Mouse (Mus musculus) forebrain, embryonic 11.5 days (tissue): ENCODE data around the gene Amigo1. TPM values are rescaled to one million over a fixed set of nuclear protein-coding genes. Genes with fewer than 3 reads are reported as not detected.
A peak's percentile ranks its signal among the peaks of the same experiment; 100 is the strongest.

ENCODE experiments used
- ATAC-seq: fragments of 200-750 bp; cut with Nextera tagmentation; replicated peaks from 2 replicates; pipeline ENCODE4 v1.8.0; 2017; ENCODE audit warnings: moderate TSS enrichment; ENCODE audit not compliant: low FRiP score
- DNase-seq: peaks from one replicate; pipeline ENCODE4 v3.0.0-alpha.2; 2017; ENCODE audit warnings: low spot score
- H3K27ac ChIP-seq: fragments of 300-500 bp; sonication (generic); 2 replicates; pipeline ENCODE4 v1.5.1; 2014; ENCODE audit warnings: low read depth, low read length
- H3K27me3 ChIP-seq: fragments of 300-500 bp; sonication (generic); 2 replicates; pipeline ENCODE4 v1.6.1; 2014; ENCODE audit warnings: mild to moderate bottlenecking, low read length, mixed read lengths; ENCODE audit not compliant: control insufficient read depth, insufficient read depth
- H3K36me3 ChIP-seq: fragments of 300-500 bp; sonication (generic); 2 replicates; pipeline ENCODE4 v1.6.1; 2014; ENCODE audit warnings: mild to moderate bottlenecking, low read length, moderate library complexity, mixed read lengths; ENCODE audit not compliant: control insufficient read depth, insufficient read depth
- H3K4me1 ChIP-seq: fragments of 300-500 bp; sonication (generic); replicated peaks from 2 replicates; pipeline ENCODE4 v1.6.1; 2014; ENCODE audit warnings: low read length, mixed read lengths; ENCODE audit not compliant: control insufficient read depth, insufficient read depth
- H3K4me2 ChIP-seq: fragments of 300-500 bp; sonication (generic); 2 replicates; pipeline ENCODE4 v1.6.1; 2014; ENCODE audit warnings: low read depth, mild to moderate bottlenecking, low read length, moderate library complexity, mixed read lengths; ENCODE audit not compliant: severe bottlenecking
- H3K4me3 ChIP-seq: fragments of 300-500 bp; sonication (generic); 2 replicates; pipeline ENCODE4 v1.5.1; 2014; ENCODE audit warnings: low read depth, low read length
- H3K9ac ChIP-seq: fragments of 300-500 bp; sonication (generic); 2 replicates; pipeline ENCODE4 v1.6.1; 2014; ENCODE audit warnings: low read length
- H3K9me3 ChIP-seq: fragments of 300-500 bp; sonication (generic); 2 replicates; pipeline ENCODE4 v1.6.1; 2016; ENCODE audit warnings: low read length, mixed read lengths; ENCODE audit not compliant: control insufficient read depth
- WGBS: fragments of 180-500 bp; shearing (Covaris S2); extraction: QIAGEN DNeasy Blood & Tissue Kit; methylation state at CpG from one replicate; pipeline ENCODE4 v1.1.7; 2014; 5-methylcytosine and 5-hydroxymethylcytosine counted together
- polyA plus RNA-seq: library from polyadenylated mRNA; unstranded; fragments of >200 nt; fragmentation: Nextera tagmentation; extraction: Ambion mirVana; gene quantifications from 2 replicates; pipeline ENCODE4 v1.2.1, GENCODE M21; 2014

Amigo1 gene
- polyA plus RNA-seq, 1 experiment from 2014 or later: 5.2 TPM

DNA sequence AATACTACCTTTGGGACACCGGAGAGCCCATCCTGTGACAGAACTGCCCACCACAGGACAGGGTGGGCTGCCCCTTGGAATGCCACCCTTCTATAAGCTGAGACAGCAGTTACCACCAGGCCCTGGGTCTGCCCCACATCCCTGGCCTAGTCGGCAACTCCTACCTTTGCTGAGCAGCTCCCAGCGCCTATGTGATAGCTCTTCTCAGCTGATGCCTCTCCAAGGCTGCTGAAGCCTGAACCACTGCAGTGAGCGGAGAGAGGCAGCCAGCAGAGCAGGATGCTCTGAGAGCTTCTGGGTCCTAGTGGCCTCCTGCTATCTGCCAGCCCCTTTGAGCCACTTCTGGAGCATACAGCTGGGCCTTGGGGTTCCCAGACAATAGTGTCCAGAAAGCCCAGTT, 31.5 kb upstream of the Amigo1 start, which contains the start of gene Gpr61:
Gpr61 (minus strand) TSS at position 227 of the 400 bp plus-strand sequence.
- no peak within 1 kb of the TSS for H3K27ac ChIP-seq
- H3K36me3 ChIP-seq: no peaks in the 10 kb centered on the region
- H3K9me3 ChIP-seq: no peaks in the 10 kb centered on the region
- no peaks in the 10 kb centered on the region for H3K27me3 ChIP-seq
- no peak within 1 kb of the TSS for H3K9ac ChIP-seq
- no peak within 1 kb of the TSS for H3K4me3 ChIP-seq
- H3K4me2 ChIP-seq: no peak within 1 kb of the TSS
- 54% methylated on average over 4 of the region's 4 CpGs for WGBS
- no peaks in the 10 kb centered on the region for H3K4me1 ChIP-seq
- no peak for ATAC-seq
- DNase-seq: no peak

DNA sequence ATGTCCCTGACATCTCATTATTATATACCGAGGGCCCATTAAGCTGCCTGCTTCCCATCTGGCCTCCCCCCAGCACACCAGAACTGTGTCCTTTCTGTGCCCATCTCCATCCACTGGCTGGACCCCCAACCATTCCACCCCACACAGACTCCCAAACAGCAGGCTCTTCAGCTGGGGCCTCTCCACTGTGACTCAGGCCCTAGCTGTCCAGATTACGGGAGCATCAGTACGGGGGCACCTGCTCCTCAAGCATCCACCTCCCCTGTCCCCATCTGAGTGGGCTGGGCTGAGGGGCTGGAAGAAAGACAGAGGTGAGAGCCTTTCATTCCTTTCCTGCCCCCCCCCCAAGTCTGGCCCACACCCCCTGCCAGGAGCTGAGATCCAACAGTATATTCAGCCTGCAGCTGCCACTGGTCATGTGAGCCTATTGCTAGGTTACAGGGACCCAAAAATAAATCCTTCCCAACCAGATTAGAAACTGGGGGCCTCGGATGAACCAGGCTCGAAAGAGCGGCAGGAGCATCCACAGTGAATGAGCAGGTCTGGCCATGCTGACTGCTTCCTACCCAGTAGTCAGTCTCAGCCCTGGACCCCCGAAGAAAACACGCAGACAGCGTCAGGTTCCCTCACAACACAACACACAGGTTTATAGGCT, 27.6 kb upstream of the Amigo1 start:
- Histone ChIP-seq H3K4me3 (no peak overlapping the region), H3K27ac (no peak overlapping the region), H3K36me3 (no peaks in the 10 kb centered on the region), H3K9me3 (no peaks in the 10 kb centered on the region), H3K27me3 (no peaks in the 10 kb centered on the region), H3K4me1 (no peaks in the 10 kb centered on the region), H3K9ac (no peak overlapping the region; the same call in 1 of the 2 replicates), H3K4me2 (no peak overlapping the region)
- ATAC-seq: peak; percentile 46
- WGBS: 52% methylated on average over 9 of the region's 9 CpGs
- DNase-seq: no peak

DNA sequence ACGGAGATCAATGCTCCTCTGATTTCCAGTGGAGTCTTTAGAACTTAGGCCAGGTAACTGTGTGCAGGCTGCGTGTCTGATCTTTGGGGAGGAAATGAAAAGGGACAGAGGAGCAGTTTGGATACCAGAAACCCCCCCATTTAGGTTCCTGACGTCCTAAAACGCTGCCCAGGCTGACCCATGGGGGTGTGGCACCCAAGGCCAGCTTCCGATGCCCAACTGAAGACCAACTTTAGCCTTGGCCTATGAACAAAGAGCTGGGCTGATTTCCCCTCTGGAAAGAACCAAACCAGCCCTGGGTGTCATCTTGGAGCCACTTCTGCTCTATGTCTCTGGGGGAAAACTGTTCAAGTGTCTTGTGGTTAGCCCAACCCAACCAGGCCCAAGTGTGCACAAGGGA, 22.0 kb upstream of the Amigo1 start:
- DNase-seq (no peak), ATAC-seq (no peak)
- no peaks in the 10 kb centered on the region for H3K36me3 ChIP-seq
- no peaks in the 10 kb centered on the region for H3K9me3 ChIP-seq
- H3K27me3 ChIP-seq: 0 out of 2 replicates have a peak, but pooled peaks cover 2% of the 10 kb centered on the region
- WGBS: 64% methylated on average over 5 of the region's 5 CpGs
- H3K9ac ChIP-seq: no peak overlapping the region
- H3K4me1 ChIP-seq: peaks cover 27% of the 10 kb centered on the region
- H3K27ac ChIP-seq: no peak overlapping the region
- H3K4me2 ChIP-seq: no peak overlapping the region
- H3K4me3 ChIP-seq: no peak overlapping the region

DNA sequence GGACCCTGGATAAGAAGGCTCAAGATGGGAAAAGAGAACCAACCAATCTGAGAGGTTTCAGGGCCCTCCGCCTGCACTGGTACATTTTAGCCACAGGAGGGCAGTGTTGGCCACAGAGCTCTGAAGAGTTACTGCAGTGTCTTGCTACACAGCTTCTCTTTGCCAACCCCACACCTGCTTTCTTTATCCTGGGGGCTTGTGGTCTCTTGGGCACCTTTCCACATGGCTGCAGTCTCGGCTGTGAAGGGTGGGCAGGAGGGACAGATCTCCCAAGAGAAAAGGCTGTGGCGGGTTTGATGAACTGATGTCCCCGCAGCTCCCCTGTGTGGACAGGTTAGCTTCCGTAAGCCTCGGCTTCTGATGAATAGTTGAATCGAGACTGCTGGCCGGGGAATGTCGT, 21.3 kb upstream of the Amigo1 start:
- DNase-seq: peak; percentile 89
- WGBS: 23% methylated on average over 9 of the region's 9 CpGs
- H3K36me3 ChIP-seq: no peaks in the 10 kb centered on the region
- no peak overlapping the region for H3K27ac ChIP-seq
- H3K9me3 ChIP-seq: no peaks in the 10 kb centered on the region
- no peak overlapping the region for H3K4me3 ChIP-seq
- no peak overlapping the region; the same call in 1 of the 2 replicates for H3K9ac ChIP-seq
- peak overlapping the region; percentile 32; the same call in 1 of the 2 replicates for H3K4me2 ChIP-seq
- peak; percentile 39; the same call in 1 of the 2 replicates for ATAC-seq
- 0 out of 2 replicates have a peak, but pooled peaks cover 2% of the 10 kb centered on the region for H3K27me3 ChIP-seq
- H3K4me1 ChIP-seq: peaks cover 29% of the 10 kb centered on the region

DNA sequence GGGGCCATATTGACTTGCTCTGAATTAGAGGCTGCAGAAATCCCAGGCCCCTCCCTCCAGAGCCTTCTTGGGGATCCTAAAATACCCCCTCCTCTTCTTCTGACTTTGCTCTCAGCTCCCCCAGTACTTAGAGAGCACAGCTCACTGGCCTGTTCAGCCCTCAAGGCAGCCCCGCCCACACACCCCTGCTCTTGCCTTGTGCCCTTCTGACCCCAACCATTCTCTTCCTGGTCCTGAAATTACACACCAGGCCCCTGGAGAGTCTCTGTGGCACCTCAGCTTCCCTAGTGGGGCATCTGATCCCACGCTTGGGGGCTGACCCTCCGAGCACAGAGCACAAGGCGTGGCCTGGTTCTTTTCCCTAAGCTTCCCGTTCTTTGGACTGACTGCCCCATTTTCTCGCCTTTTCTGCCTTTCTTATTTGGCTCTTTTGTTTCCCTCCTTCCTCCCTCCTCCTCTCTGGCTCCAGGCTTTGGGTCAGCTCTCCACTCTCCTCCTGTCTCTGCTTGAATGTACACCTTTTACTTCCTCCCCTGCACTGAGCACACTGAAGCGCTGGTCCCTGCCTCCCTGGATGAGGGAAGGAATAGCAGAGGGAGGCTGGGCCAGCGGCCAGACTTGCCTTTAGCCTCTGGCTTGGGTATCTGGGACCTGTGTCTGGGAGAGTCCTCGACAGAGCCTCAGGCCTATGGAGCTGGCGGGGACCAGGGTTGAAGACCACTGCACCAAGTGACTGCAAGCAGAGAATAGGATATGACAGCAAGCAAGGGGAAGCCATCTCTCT, 20.4 kb upstream of the Amigo1 start:
- ATAC-seq: 0 out of 2 replicates have a peak, but pooled peaks have one; percentile 16

DNA sequence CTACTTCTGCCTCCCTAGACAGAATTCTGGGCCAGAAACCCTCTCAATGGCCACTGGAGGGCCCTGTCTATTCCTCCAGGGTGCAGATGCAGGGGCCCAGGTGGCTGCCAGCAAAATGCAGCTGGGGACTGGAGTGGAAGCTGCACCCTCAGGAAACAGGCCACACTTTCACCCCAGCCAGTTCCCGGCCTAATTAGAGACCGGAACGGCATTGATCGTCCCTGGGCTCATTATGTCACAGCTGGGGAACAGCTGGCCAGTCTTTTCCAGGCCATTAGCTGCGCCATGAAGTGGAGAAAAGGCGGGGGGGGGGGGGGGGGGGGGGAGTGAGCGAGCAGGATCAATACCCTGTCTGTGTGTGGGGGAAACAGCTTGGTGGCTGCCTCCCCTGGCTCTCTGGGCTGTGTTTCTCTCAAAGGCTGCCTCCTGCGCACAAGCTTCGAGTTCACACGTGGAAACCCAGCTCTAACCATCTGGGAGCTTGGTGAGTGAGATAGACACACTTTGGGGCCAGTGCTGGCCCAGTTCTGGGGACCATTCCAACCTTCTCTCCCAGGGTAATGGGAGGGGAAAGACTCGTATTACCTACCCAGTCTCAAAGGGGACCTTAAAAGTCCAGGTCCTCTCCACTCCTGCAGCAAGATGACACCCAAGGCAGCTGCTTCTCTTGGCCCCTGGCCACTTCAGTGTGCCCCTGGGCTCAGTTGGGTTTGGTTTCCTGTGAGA, 19.5 kb upstream of the Amigo1 start:
- H3K9ac ChIP-seq: no peak overlapping the region; the same call in none of the 2 replicates
- peak; percentile 83 for ATAC-seq
- 0 out of 2 replicates have a peak, but pooled peaks cover 2% of the 10 kb centered on the region for H3K27me3 ChIP-seq
- no peaks in the 10 kb centered on the region for H3K36me3 ChIP-seq
- peak; percentile 85 for DNase-seq
- H3K4me3 ChIP-seq: no peak overlapping the region
- H3K4me1 ChIP-seq: peaks cover 29% of the 10 kb centered on the region
- 5% methylated on average over 9 of the region's 11 CpGs for WGBS
- no peaks in the 10 kb centered on the region for H3K9me3 ChIP-seq
- peak overlapping the region; percentile 53 for H3K27ac ChIP-seq
- H3K4me2 ChIP-seq: peak overlapping the region; percentile 29

More for the DNA sequence above, 20.4 kb upstream of the Amigo1 start:
- DNase-seq: no peak
- H3K4me1 ChIP-seq: peaks cover 29% of the 10 kb centered on the region
- no peak overlapping the region; the same call in 1 of the 2 replicates for H3K9ac ChIP-seq
- H3K27ac ChIP-seq: peak overlapping the region; percentile 53; the same call in 1 of the 2 replicates
- H3K27me3 ChIP-seq: 0 out of 2 replicates have a peak, but pooled peaks cover 2% of the 10 kb centered on the region
- WGBS: 16% methylated on average over 10 of the region's 10 CpGs
- no peak overlapping the region for H3K4me3 ChIP-seq
- no peaks in the 10 kb centered on the region for H3K9me3 ChIP-seq
- H3K36me3 ChIP-seq: no peaks in the 10 kb centered on the region
- H3K4me2 ChIP-seq: no peak overlapping the region

DNA sequence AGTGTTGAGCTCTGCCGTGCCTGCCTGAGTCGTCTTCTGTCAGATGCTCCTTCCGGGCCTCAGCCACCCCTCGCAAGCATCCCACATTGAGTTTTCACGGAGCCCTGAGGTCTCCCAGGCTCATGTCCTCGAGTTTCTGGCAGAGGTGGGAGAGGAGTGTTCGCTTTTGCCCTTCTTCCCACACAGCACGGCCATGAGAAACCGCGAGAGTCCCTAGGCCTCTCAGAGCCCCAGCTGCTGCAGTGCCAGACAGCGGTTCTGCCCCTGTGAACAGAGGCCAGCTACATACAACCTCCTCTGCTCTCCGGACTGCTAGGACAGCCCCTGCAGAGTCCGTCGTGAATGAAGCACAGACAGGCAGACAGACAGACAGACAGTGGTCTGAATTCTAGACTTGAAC, 18.6 kb upstream of the Amigo1 start:
- Histone ChIP-seq H3K9me3 (no peaks in the 10 kb centered on the region), H3K36me3 (no peaks in the 10 kb centered on the region), H3K27me3 (0 out of 2 replicates have a peak, but pooled peaks cover 2% of the 10 kb centered on the region), H3K27ac (no peak overlapping the region), H3K4me1 (peaks cover 29% of the 10 kb centered on the region), H3K4me3 (no peak overlapping the region), H3K9ac (no peak overlapping the region), H3K4me2 (no peak overlapping the region)
- WGBS: 41% methylated on average over 14 of the region's 14 CpGs
- DNase-seq: peak; percentile 52
- ATAC-seq: no peak

DNA sequence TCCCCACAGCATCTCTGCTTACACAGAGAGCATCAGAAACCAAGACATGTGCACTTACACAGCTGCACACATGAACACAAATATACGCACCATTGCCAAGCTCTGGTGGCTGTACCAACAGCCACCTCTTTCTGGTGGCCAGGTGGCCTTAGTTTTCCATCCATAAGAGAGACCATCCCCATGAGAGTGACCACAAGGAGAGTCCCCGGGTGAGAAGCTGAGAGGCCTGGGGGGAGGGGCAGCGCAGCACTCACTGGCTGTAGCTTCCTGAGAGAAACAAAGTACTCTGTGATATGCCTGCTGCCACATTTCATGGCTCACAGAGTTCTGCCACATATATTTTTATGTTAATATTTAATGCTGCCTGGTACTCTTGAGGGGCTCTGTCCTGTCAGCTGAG, 16.9 kb upstream of the Amigo1 start:
- DNase-seq: peak; percentile 52
- 0 out of 2 replicates have a peak, but pooled peaks cover 2% of the 10 kb centered on the region for H3K27me3 ChIP-seq
- ATAC-seq: no peak
- 0 out of 2 replicates have a peak overlapping the region, but pooled peaks have one; percentile 23 for H3K9ac ChIP-seq
- 49% methylated on average over 3 of the region's 3 CpGs for WGBS
- H3K4me3 ChIP-seq: no peak overlapping the region
- H3K36me3 ChIP-seq: no peaks in the 10 kb centered on the region
- H3K4me1 ChIP-seq: peaks cover 30% of the 10 kb centered on the region
- H3K4me2 ChIP-seq: no peak overlapping the region
- H3K27ac ChIP-seq: no peak overlapping the region
- no peaks in the 10 kb centered on the region for H3K9me3 ChIP-seq
